Mouse (Mus musculus) left cerebral cortex, adult 18-20 months (tissue): Measurements from ENCODE around the gene AC124108.1. TPM values are rescaled to one million over a fixed set of nuclear protein-coding genes. Genes with fewer than 3 reads are reported as not detected.

Experiments
- DNase-seq, 2 experiments: peaks; one replicate each; pipeline ENCODE4 v3.0.0; 2021 to 2022; ENCODE audit warnings: low spot score in 2 of 2, mixed read lengths in 1 of 2
- microRNA-seq, 2 experiments: library from miRNA; unstranded; fragments of <30 nt; microRNA quantifications; one replicate each; pipeline ENCODE4 v1.2.0; 2021
- total RNA-seq, 2 experiments: library from RNA; stranded (reverse); gene quantifications; 2 replicates each; pipeline ENCODE4 v1.2.3; 2021

The AC124108.1 gene
- total RNA-seq, 2 experiments from 2014 or later: 3.4 to 5.2 TPM

- peak; percentile 47 to 70 for DNase-seq
Observed at GRCm38 (mm10) chr1:132237585-132238159, 46.4 kb downstream of the AC124108.1 start.

DNA sequence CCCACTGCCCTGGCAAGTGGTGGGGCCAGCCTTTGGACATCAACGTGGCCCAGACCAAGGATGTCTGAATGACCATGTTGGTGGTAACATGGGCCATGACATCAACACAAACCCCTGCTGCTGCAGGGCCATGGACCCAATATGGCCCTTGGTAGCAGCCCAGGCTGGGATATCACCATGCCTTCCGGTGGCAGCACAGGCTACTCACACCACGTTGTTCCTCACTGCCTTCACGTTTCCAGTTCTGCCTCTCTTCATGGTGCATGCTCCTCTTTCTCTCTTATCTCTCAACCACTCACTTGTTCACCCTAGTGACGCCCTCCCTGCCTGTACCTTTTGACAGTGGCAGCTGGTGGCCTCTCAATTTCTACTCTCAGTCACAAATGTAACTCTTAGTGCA is 53.8 kb downstream of the AC124108.1 start:
- DNase-seq: no peak

DNA sequence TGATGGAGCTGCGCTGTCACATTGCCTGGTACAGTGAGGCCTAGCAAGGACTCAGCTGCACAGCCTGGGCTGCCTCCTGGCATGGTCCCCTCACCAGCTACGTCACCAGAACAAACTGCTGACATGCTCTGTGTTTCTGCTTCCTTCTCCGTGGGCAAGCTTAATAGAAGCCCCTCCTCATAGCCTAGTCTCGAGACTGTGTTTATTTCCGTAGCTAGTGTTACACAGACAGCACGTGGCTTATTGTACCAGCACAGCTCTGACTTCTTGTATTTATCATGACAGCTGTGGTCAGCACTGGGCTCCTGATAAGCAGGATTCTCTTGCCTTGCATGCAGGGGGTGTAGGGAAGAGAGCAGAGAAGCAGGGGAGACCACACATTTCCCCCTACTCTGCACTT is 54.9 kb downstream of the AC124108.1 start:
- no peak for DNase-seq

DNA sequence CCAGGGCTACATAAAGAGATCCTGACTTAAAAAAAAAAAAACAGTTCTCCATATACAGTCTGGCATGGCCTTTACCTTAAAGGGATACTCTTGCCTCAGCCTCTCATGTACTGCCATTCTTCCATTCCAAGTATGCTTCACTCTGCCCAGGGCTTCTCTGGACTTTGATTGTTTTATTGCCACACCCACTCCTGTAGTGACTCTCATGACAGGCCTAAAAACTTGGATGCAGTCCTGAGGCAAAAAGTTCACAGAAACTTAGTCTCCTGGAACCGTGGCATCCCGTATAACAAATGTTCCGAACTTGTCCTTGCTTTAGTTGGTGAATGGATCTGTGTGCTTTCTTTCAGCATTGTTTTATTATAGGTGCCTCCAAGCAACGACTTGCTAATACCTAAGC is 55.4 kb downstream of the AC124108.1 start:
- DNase-seq: no peak

GRCm38 (mm10) chr1:132254467-132254866 is 63.2 kb downstream of the AC124108.1 start:
- no peak for DNase-seq

Small RNAs within 50 kb of the gene (microRNA-seq; reads per million reads assigned to microRNA genes)
- gene Mir135b: 45.2 to 56.2 reads per million in 2 experiments

Other genes with a start within 250 kb of the AC124108.1 start
- gene Slc45a3, start 228.5 kb upstream of the AC124108.1 start, total RNA-seq: under 1 TPM; 0.59 to 0.81 TPM
- 10 to 100 TPM; 54.4 to 59.1 TPM for gene Elk4, start 183.8 kb upstream of the AC124108.1 start, total RNA-seq
- 10 to 100 TPM; 72.9 to 78.3 TPM for gene Mfsd4a, start 123.4 kb upstream of the AC124108.1 start, total RNA-seq
- 10 to 100 TPM; 30.5 to 36.1 TPM for gene Cdk18, start 51.8 kb upstream of the AC124108.1 start, total RNA-seq
- 1 to 10 TPM; 4.8 to 7.6 TPM for gene Lemd1, start within 50 bp of the AC124108.1 start, total RNA-seq
- gene Gm10188, start 38.3 kb downstream of the AC124108.1 start, total RNA-seq: not detected
- gene Klhdc8a, start 107.2 kb downstream of the AC124108.1 start, total RNA-seq: 10 to 100 TPM; 11.7 to 14.5 TPM
- gene Nuak2, start 124.7 kb downstream of the AC124108.1 start, total RNA-seq: 1 to 10 TPM; 1.3 TPM
- 100 to 1,000 TPM; 204 to 205 TPM for gene Tmcc2, start 199.8 kb downstream of the AC124108.1 start, total RNA-seq
- 10 to 100 TPM; 44.3 to 45.2 TPM for gene Dstyk, start 226.1 kb downstream of the AC124108.1 start, total RNA-seq